Mouse (Mus musculus): Measurements from ENCODE around the gene Lrp5.

DNA sequence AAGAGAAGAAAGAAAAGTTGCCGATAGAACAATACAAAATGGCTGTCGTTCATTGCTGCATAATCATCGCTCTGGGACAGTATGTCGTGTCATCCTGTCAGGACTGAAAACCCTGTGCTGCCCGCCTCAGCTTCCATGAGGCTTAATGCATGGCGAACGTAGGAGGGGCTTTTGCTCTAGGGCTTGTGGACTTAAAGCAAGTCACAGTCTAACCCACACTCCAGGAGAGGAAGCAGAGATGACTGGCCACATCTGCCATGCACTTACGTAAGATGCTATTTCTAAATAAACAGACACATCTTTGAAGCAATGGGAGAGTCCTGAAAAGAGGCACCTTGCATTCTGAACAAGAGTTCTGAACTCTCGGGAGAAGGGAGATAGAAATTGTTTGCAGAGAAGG, 36.8 kb upstream of the Lrp5 start:
- TF ChIP-seq CTCF (IDR thresholded peaks at IDR 0.05; ENCODE audit: borderline replicate concordance, control insufficient read depth, extremely low read depth, insufficient read depth, low read length, poor library complexity), result no peak
- TF ChIP-seq POLR2A (IDR thresholded peaks at IDR 0.05; ENCODE audit: control insufficient read depth, extremely low read depth, insufficient read depth, low read length, poor library complexity), result no peak
